8 mouse cellular contexts compared by ENCODE assay signal in the genomic region with DNA sequence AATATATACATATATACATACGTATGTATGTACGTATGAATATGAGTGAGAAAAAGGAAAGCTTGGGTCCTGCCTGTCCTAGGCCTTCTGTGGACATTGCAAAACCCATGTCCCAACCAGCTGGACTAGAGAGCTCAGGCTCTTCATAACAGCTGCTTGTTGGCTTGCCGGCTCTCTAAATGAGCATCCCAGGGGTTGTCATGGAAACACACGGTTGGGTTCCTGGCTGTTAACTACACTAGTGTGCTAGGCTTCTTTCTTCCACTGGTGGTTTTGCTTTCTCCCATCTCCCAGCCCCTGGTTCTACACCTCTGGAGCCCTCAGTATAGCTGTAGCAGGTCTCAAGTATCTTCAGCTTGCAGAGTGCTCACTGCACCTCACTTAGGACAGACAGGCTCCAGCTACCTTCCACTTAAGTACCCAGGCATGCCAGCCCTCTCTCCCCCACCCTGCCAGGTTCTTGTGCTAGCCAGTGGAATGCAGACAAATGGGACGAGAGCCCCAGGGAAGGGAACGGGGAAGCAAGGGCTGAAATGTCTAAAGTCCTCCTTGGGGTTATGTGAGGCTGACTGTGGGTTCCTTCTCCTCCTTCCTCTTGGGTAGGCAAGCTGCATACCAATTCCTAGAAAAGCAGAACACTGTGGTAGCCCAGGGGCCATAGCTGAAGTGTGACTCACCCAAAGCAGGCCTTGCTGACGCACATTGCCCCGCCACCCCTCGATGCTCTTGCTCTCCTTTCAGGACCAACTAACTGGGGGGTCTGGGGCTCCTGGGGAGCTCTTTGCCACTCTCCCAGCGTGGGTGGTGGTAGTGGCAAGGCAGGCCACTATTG. TPM values are rescaled to one million over a fixed set of nuclear protein-coding genes. Genes with fewer than 3 reads are reported as not detected.
DNase-seq lines count a peak whose midpoint lies in the region; ATAC-seq and TF ChIP-seq lines count a peak whose summit lies in the region.

No protein-coding gene starts in this region.

- H3K4me1 ChIP-seq in forebrain, embryonic 10.5 days = peaks cover 38% of the 10 kb centered on the region
- 0 out of 2 replicates have a peak, but pooled peaks cover 2% of the 10 kb centered on the region for H3K4me1 ChIP-seq in forebrain, embryonic 11.5 days (replicated peaks; ENCODE audit: control insufficient read depth, insufficient read depth, low read length)
- no peaks in the 10 kb centered on the region; the same call in 1 of the 2 replicates for H3K4me1 ChIP-seq in kidney, adult 2 months (ENCODE audit: control insufficient read depth, insufficient read depth, low read length)
- peaks cover 16% of the 10 kb centered on the region; the same call in 1 of the 2 replicates for H3K4me1 ChIP-seq in liver, embryonic 15.5 days (replicated peaks)
- H3K4me1 ChIP-seq in neural tube, embryonic 11.5 days (ENCODE audit: control insufficient read depth, insufficient read depth, low read length) = peaks cover 8% of the 10 kb centered on the region

- TF ChIP-seq CTCF in kidney, adult 2 months (conservative IDR thresholded peaks at IDR 0.05; ENCODE audit: insufficient read depth, insufficient read length, low read depth, low read length) = no peak

- no peak for DNase-seq in forebrain, embryonic 10.5 days (ENCODE audit: extremely low spot score, low spot score)
- DNase-seq in forebrain, embryonic 11.5 days (ENCODE audit: low spot score) = no peak
- DNase-seq in adrenal gland, postnatal 25 days = peak; percentile 53
- DNase-seq in kidney, adult 2 months = peak; percentile 79
- peak; percentile 53 for DNase-seq in neural tube, embryonic 11.5 days (ENCODE audit: low spot score)
- no peak for DNase-seq in ovary, adult 18-20 months (ENCODE audit: low spot score)

- ATAC-seq in forebrain, embryonic 11.5 days (replicated peaks; ENCODE audit: low FRiP score) = no peak
- ATAC-seq in granulocyte monocyte progenitor cell, adult 5-6 weeks (replicated peaks; ENCODE audit: poor library complexity, severe bottlenecking) = peak; percentile 98
- no peak; the same call in 1 of the 2 replicates for ATAC-seq in liver, embryonic 15.5 days (ENCODE audit: insufficient read depth)
- ATAC-seq in neural tube, embryonic 11.5 days (ENCODE audit: insufficient read depth, low FRiP score, low TSS enrichment) = no peak; the same call in 1 of the 2 replicates

- no peak overlapping the region for H3K4me3 ChIP-seq in forebrain, embryonic 10.5 days
- H3K4me3 ChIP-seq in forebrain, embryonic 11.5 days (ENCODE audit: low read depth, low read length) = no peak overlapping the region
- no peak overlapping the region for H3K4me3 ChIP-seq in kidney, adult 2 months (ENCODE audit: insufficient read depth, low read depth, low read length)
- no peak overlapping the region for H3K4me3 ChIP-seq in liver, embryonic 15.5 days (replicated peaks)
- H3K4me3 ChIP-seq in neural tube, embryonic 11.5 days (ENCODE audit: low read depth, low read length) = no peak overlapping the region

- H3K27me3 ChIP-seq in forebrain, embryonic 10.5 days (ENCODE audit: poor library complexity, severe bottlenecking) = no peaks in the 10 kb centered on the region
- no peaks in the 10 kb centered on the region for H3K27me3 ChIP-seq in forebrain, embryonic 11.5 days (ENCODE audit: control insufficient read depth, insufficient read depth, low read length)
- no peaks in the 10 kb centered on the region for H3K27me3 ChIP-seq in kidney, adult 2 months (replicated peaks; ENCODE audit: control insufficient read depth, insufficient read depth, low read length)
- no peaks in the 10 kb centered on the region for H3K27me3 ChIP-seq in liver, embryonic 15.5 days
- no peaks in the 10 kb centered on the region for H3K27me3 ChIP-seq in neural tube, embryonic 11.5 days (ENCODE audit: control insufficient read depth, insufficient read depth, low read length)

- peak overlapping the region; percentile 25 for H3K27ac ChIP-seq in forebrain, embryonic 10.5 days
- H3K27ac ChIP-seq in forebrain, embryonic 11.5 days (ENCODE audit: low read depth, low read length) = no peak overlapping the region
- peak overlapping the region; percentile 70 for H3K27ac ChIP-seq in kidney, adult 2 months (ENCODE audit: insufficient read depth, low read depth, low read length)
- peak overlapping the region; percentile 61 for H3K27ac ChIP-seq in liver, embryonic 15.5 days (replicated peaks)
- peak overlapping the region; percentile 41 for H3K27ac ChIP-seq in neural tube, embryonic 11.5 days (ENCODE audit: low read depth, low read length)

- peaks cover 90% of the 10 kb centered on the region for H3K36me3 ChIP-seq in forebrain, embryonic 10.5 days (replicated peaks)
- peaks cover 3% of the 10 kb centered on the region; the same call in 1 of the 2 replicates for H3K36me3 ChIP-seq in forebrain, embryonic 11.5 days (ENCODE audit: control insufficient read depth, insufficient read depth, low read length)
- peaks cover 1% of the 10 kb centered on the region; the same call in 1 of the 2 replicates for H3K36me3 ChIP-seq in kidney, adult 2 months (ENCODE audit: control insufficient read depth, insufficient read depth, low read length)
- peaks cover 48% of the 10 kb centered on the region for H3K36me3 ChIP-seq in liver, embryonic 15.5 days (replicated peaks)
- peaks cover 9% of the 10 kb centered on the region for H3K36me3 ChIP-seq in neural tube, embryonic 11.5 days (ENCODE audit: control insufficient read depth, insufficient read depth, low read length)

- 68% methylated on average over 10 of the region's 10 CpGs for WGBS in forebrain, embryonic 10.5 days
- 58% methylated on average over 10 of the region's 10 CpGs for WGBS in forebrain, embryonic 11.5 days
- WGBS in kidney, adult 2 months = 40% methylated on average over 10 of the region's 10 CpGs
- WGBS in liver, embryonic 15.5 days (ENCODE audit: insufficient replicate concordance) = 56% methylated on average over 10 of the region's 10 CpGs
- WGBS in neural tube, embryonic 11.5 days = 46% methylated on average over 10 of the region's 10 CpGs

- no peaks in the 10 kb centered on the region for H3K9me3 ChIP-seq in forebrain, embryonic 10.5 days
- H3K9me3 ChIP-seq in forebrain, embryonic 11.5 days (ENCODE audit: control insufficient read depth, low read length) = no peaks in the 10 kb centered on the region
- H3K9me3 ChIP-seq in liver, embryonic 15.5 days (replicated peaks) = no peaks in the 10 kb centered on the region
- no peaks in the 10 kb centered on the region for H3K9me3 ChIP-seq in neural tube, embryonic 11.5 days (ENCODE audit: control insufficient read depth, low read length)

- no peak overlapping the region for H3K4me2 ChIP-seq in forebrain, embryonic 11.5 days (ENCODE audit: low read depth, low read length, severe bottlenecking)
- no peak overlapping the region for H3K4me2 ChIP-seq in liver, embryonic 15.5 days
- H3K4me2 ChIP-seq in neural tube, embryonic 11.5 days (ENCODE audit: low read depth) = no peak overlapping the region

- no peak for TF ChIP-seq POLR2A in kidney, adult 2 months (IDR thresholded peaks at IDR 0.05; ENCODE audit: low read depth, low read length)

- no peak overlapping the region for H3K9ac ChIP-seq in forebrain, embryonic 11.5 days (ENCODE audit: low read length)
- no peak overlapping the region for H3K9ac ChIP-seq in liver, embryonic 15.5 days
- no peak overlapping the region for H3K9ac ChIP-seq in neural tube, embryonic 11.5 days (ENCODE audit: low read length)

RNA-seq across cellular contexts. Expression of a gene that starts 16.0 kb away (rescaled TPM):
- polyA plus RNA-seq in forebrain, embryonic 10.5 days (2016; fragmentation: Nextera tagmentation; extraction: Ambion mirVana) = 19.1 and 20.7 TPM in 2 replicates
- polyA plus RNA-seq in forebrain, embryonic 11.5 days (2014; fragmentation: Nextera tagmentation; extraction: Ambion mirVana) = 18.6 and 19.0 TPM in 2 replicates
- total RNA-seq in adrenal gland, postnatal 25 days (2021) = 23.4 and 33.9 TPM in 2 replicates
- 0.73 and 1.1 TPM in 2 replicates for total RNA-seq in granulocyte monocyte progenitor cell, adult 5-6 weeks (2014; fragmentation: Nextera tagmentation)
- 1.0 and 2.4 TPM in 2 replicates for total RNA-seq in granulocyte monocyte progenitor cell, adult 5-6 weeks (2017)
- 68.8 and 101 TPM in 2 replicates for polyA plus RNA-seq in kidney, adult 2 months (2012; rRNA removed)
- 12.5 and 14.0 TPM in 2 replicates for polyA plus RNA-seq in liver, embryonic 15.5 days (2015; fragmentation: Nextera tagmentation; extraction: Ambion mirVana)
- polyA plus RNA-seq in neural tube, embryonic 11.5 days (2014; fragmentation: Nextera tagmentation; extraction: Ambion mirVana) = 42.5 and 43.4 TPM in 2 replicates

RNA-seq across cellular contexts. Expression of a gene that starts 27.7 kb away (rescaled TPM):
- polyA plus RNA-seq in forebrain, embryonic 10.5 days (2016; fragmentation: Nextera tagmentation; extraction: Ambion mirVana) = 43.7 and 45.5 TPM in 2 replicates
- polyA plus RNA-seq in forebrain, embryonic 11.5 days (2014; fragmentation: Nextera tagmentation; extraction: Ambion mirVana) = 37.4 and 37.5 TPM in 2 replicates
- total RNA-seq in adrenal gland, postnatal 25 days (2021) = 41.2 and 43.1 TPM in 2 replicates
- total RNA-seq in granulocyte monocyte progenitor cell, adult 5-6 weeks (2014; fragmentation: Nextera tagmentation) = 5.9 and 6.3 TPM in 2 replicates
- 2.9 and 3.6 TPM in 2 replicates for total RNA-seq in granulocyte monocyte progenitor cell, adult 5-6 weeks (2017)
- polyA plus RNA-seq in kidney, adult 2 months (2012; rRNA removed) = 38.3 and 38.9 TPM in 2 replicates
- polyA plus RNA-seq in liver, embryonic 15.5 days (2015; fragmentation: Nextera tagmentation; extraction: Ambion mirVana) = 13.1 and 15.5 TPM in 2 replicates
- 32.5 and 32.8 TPM in 2 replicates for polyA plus RNA-seq in neural tube, embryonic 11.5 days (2014; fragmentation: Nextera tagmentation; extraction: Ambion mirVana)

RNA-seq across cellular contexts. Expression of a gene that starts 31.8 kb away (rescaled TPM):
- polyA plus RNA-seq in forebrain, embryonic 10.5 days (2016; fragmentation: Nextera tagmentation; extraction: Ambion mirVana) = 1.5 and 1.6 TPM in 2 replicates
- polyA plus RNA-seq in forebrain, embryonic 11.5 days (2014; fragmentation: Nextera tagmentation; extraction: Ambion mirVana) = 1.6 TPM in 2 replicates
- 2.8 and 3.2 TPM in 2 replicates for total RNA-seq in adrenal gland, postnatal 25 days (2021)
- 0.15 and 1.5 TPM in 2 replicates for total RNA-seq in granulocyte monocyte progenitor cell, adult 5-6 weeks (2014; fragmentation: Nextera tagmentation)
- total RNA-seq in granulocyte monocyte progenitor cell, adult 5-6 weeks (2017) = 0.36 and 0.39 TPM in 2 replicates
- 5.0 and 5.5 TPM in 2 replicates for polyA plus RNA-seq in kidney, adult 2 months (2012; rRNA removed)
- polyA plus RNA-seq in liver, embryonic 15.5 days (2015; fragmentation: Nextera tagmentation; extraction: Ambion mirVana) = 1.4 and 1.6 TPM in 2 replicates
- polyA plus RNA-seq in neural tube, embryonic 11.5 days (2014; fragmentation: Nextera tagmentation; extraction: Ambion mirVana) = 2.1 and 2.6 TPM in 2 replicates

RNA-seq across cellular contexts. Expression of a gene that starts 35.1 kb away (rescaled TPM):
- 53.7 and 55.1 TPM in 2 replicates for polyA plus RNA-seq in forebrain, embryonic 10.5 days (2016; fragmentation: Nextera tagmentation; extraction: Ambion mirVana)
- polyA plus RNA-seq in forebrain, embryonic 11.5 days (2014; fragmentation: Nextera tagmentation; extraction: Ambion mirVana) = 43.0 and 44.4 TPM in 2 replicates
- 45.4 and 48.0 TPM in 2 replicates for total RNA-seq in adrenal gland, postnatal 25 days (2021)
- total RNA-seq in granulocyte monocyte progenitor cell, adult 5-6 weeks (2014; fragmentation: Nextera tagmentation) = 14.2 and 23.0 TPM in 2 replicates
- total RNA-seq in granulocyte monocyte progenitor cell, adult 5-6 weeks (2017) = 10.9 and 12.5 TPM in 2 replicates
- 36.5 TPM in 2 replicates for polyA plus RNA-seq in kidney, adult 2 months (2012; rRNA removed)
- polyA plus RNA-seq in liver, embryonic 15.5 days (2015; fragmentation: Nextera tagmentation; extraction: Ambion mirVana) = 25.5 and 26.7 TPM in 2 replicates
- 39.5 and 42.6 TPM in 2 replicates for polyA plus RNA-seq in neural tube, embryonic 11.5 days (2014; fragmentation: Nextera tagmentation; extraction: Ambion mirVana)

Comparison
In these comparisons a context has a peak if more than half of its experiments do, and no peak if none do; other contexts are left out.
1. DNase-seq: peak in adrenal gland, postnatal 25 days (single experiment), kidney, adult 2 months (single experiment) and neural tube, embryonic 11.5 days (single experiment); none in forebrain, embryonic 10.5 days (single experiment), forebrain, embryonic 11.5 days (single experiment) and ovary, adult 18-20 months (single experiment).